11 mouse cellular contexts compared by ENCODE assay signal in the genomic region with DNA sequence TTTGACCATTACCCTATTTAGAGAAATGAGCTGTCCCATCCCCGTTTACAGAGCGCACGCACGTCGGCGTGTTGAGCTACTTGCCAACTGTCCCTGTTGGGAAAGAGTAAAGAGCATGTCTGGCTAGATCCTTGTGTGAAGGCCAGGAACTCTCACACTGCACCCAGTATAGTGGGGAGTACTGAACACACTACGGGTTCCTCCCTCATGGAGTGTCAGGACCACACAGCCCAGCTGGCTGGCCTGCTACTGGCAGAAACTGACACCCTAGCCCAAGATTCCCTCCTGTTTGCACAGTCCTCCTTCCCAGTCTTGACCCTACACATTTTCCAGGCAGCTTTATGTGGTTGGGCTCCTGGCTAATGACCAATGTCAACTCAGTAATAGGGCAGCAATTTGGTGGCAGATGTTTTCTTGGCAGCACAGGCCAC. TPM values are rescaled to one million over a fixed set of nuclear protein-coding genes. Genes with fewer than 3 reads are reported as not detected.
DNase-seq lines count a peak whose midpoint lies in the region; ATAC-seq and TF ChIP-seq lines count a peak whose summit lies in the region.
"Had no signal": no experiment of that assay in that cellular context is flagged by ENCODE, and none has a peak within 500 bp of the region (broad histone marks: within the 10 kb centered on the region; RNA-seq: fewer than 3 reads in every experiment).

No protein-coding gene starts in this region.

- peaks cover 20% of the 10 kb centered on the region for H3K27me3 ChIP-seq in midbrain, embryonic 10.5 days (ENCODE audit: low read depth, poor library complexity, severe bottlenecking)
- H3K27me3 ChIP-seq in midbrain, embryonic 13.5 days, result peaks cover 8% of the 10 kb centered on the region; the same call in 1 of the 2 replicates
- H3K27me3 ChIP-seq: hindbrain, embryonic 15.5 days had no signal

- no peak overlapping the region for H3K4me3 ChIP-seq in gastrocnemius, adult 2 months
- H3K4me3 ChIP-seq in midbrain, embryonic 10.5 days, result no peak overlapping the region
- H3K4me3 ChIP-seq in midbrain, embryonic 13.5 days (replicated peaks), result no peak overlapping the region
- H3K4me3 ChIP-seq: heart, embryonic 10.5 days; hindbrain, embryonic 15.5 days had no signal

- DNase-seq in gastrocnemius, adult 2 months, result no peak
- no peak for DNase-seq in gastrocnemius, postnatal 4 days (ENCODE audit: low spot score in 2 of 2)
- DNase-seq in midbrain, embryonic 10.5 days (ENCODE audit: low spot score), result no peak
- DNase-seq in fat pad, adult 2 months (ENCODE audit: extremely low read depth, low read depth, low spot score), result peak; percentile 80
- DNase-seq in lung, postnatal 25 days (ENCODE audit: low spot score), result peak; percentile 35
- DNase-seq in right cerebral cortex, postnatal 10 days (ENCODE audit: low spot score in 2 of 2), result no peak
- DNase-seq: retina, postnatal 1 day had no signal

- intact Hi-C loops in gastrocnemius, adult 2 months (cut with DNase I), result no loop called here

- H3K27ac ChIP-seq in gastrocnemius, adult 2 months, result peak overlapping the region; percentile 38; the same call in 1 of the 2 replicates
- 0 out of 2 replicates have a peak overlapping the region, but pooled peaks have one; percentile 9 for H3K27ac ChIP-seq in midbrain, embryonic 10.5 days (replicated peaks)
- no peak overlapping the region for H3K27ac ChIP-seq in midbrain, embryonic 13.5 days
- H3K27ac ChIP-seq: heart, embryonic 10.5 days; hindbrain, embryonic 15.5 days had no signal

- H3K36me3 ChIP-seq in midbrain, embryonic 10.5 days, result no peaks in the 10 kb centered on the region
- H3K36me3 ChIP-seq in midbrain, embryonic 13.5 days, result no peaks in the 10 kb centered on the region
- H3K36me3 ChIP-seq: heart, embryonic 10.5 days; hindbrain, embryonic 15.5 days had no signal

- no peak for ATAC-seq in midbrain, embryonic 13.5 days
- no peak for ATAC-seq in granulocyte monocyte progenitor cell, adult 5-6 weeks (replicated peaks; ENCODE audit: poor library complexity, severe bottlenecking)

- no peaks in the 10 kb centered on the region for H3K9me3 ChIP-seq in midbrain, embryonic 10.5 days (replicated peaks)
- no peaks in the 10 kb centered on the region for H3K9me3 ChIP-seq in midbrain, embryonic 13.5 days
- H3K9me3 ChIP-seq: heart, embryonic 10.5 days; hindbrain, embryonic 15.5 days had no signal

- TF ChIP-seq CTCF in gastrocnemius, adult 2 months (IDR thresholded peaks at IDR 0.05), result no peak

- WGBS in midbrain, embryonic 10.5 days, result 95% methylated on average over 7 of the region's 7 CpGs
- 91% methylated on average over 7 of the region's 7 CpGs for WGBS in midbrain, embryonic 13.5 days

- peaks cover 50% of the 10 kb centered on the region for H3K4me1 ChIP-seq in midbrain, embryonic 10.5 days
- H3K4me1 ChIP-seq in midbrain, embryonic 13.5 days (replicated peaks), result peaks cover 20% of the 10 kb centered on the region

- no peak overlapping the region for H3K9ac ChIP-seq in midbrain, embryonic 13.5 days (replicated peaks)
- H3K9ac ChIP-seq: hindbrain, embryonic 15.5 days had no signal

- H3K4me2 ChIP-seq in midbrain, embryonic 13.5 days (replicated peaks), result no peak overlapping the region
- H3K4me2 ChIP-seq: hindbrain, embryonic 15.5 days had no signal

RNA-seq across cellular contexts. Expression of a gene that starts 5.3 kb away (rescaled TPM):
- total RNA-seq in gastrocnemius, adult 2 months (2021), result 1 to 10 TPM; 7.8 to 7.9 TPM
- total RNA-seq in gastrocnemius, postnatal 4 days (2021), result 1 to 10 TPM; 2.1 to 2.2 TPM
- polyA plus RNA-seq in midbrain, embryonic 10.5 days (2016; fragmentation: Nextera tagmentation; extraction: Ambion mirVana), result 0.41 and 0.47 TPM in 2 replicates
- 0.31 and 0.32 TPM in 2 replicates for polyA plus RNA-seq in midbrain, embryonic 13.5 days (2015; fragmentation: Nextera tagmentation; extraction: Ambion mirVana)
- 6.3 and 9.3 TPM in 2 replicates for total RNA-seq in granulocyte monocyte progenitor cell, adult 5-6 weeks (2014; fragmentation: Nextera tagmentation)
- total RNA-seq in granulocyte monocyte progenitor cell, adult 5-6 weeks (2017), result 6.6 and 8.5 TPM in 2 replicates

Comparison
In these comparisons a context has a peak if more than half of its experiments do, and no peak if none do; other contexts are left out.
1. DNase-seq: peak in fat pad, adult 2 months (single experiment) and lung, postnatal 25 days (single experiment); none in gastrocnemius, adult 2 months (single experiment), gastrocnemius, postnatal 4 days (0 of 2), midbrain, embryonic 10.5 days (single experiment) and right cerebral cortex, postnatal 10 days (0 of 2).